Mouse (Mus musculus): ENCODE measurements at regions not wholly inside any gene's neighbourhood (a gene's known extent, or its start where the extent isn't known, plus 50 kb on each side); places are given as distances from the start of the nearest gene placed in this dataset.
A peak's percentile ranks its signal among the peaks of the same experiment; 100 is the strongest.

GRCm38 (mm10) chr9:76734387-76734786, 167.5 kb upstream of the Fam83b start:
- no peak for ATAC-seq (ENCODE audit: extremely low read depth, insufficient number of reproducible peaks, low FRiP score, poor library complexity, severe bottlenecking)

- ATAC-seq (ENCODE audit: extremely low read depth, insufficient number of reproducible peaks, low FRiP score, poor library complexity, severe bottlenecking) = no peak
These were observed 166.9 kb upstream of the Fam83b start for GRCm38 (mm10) chr9:76733812-76734211.

DNA sequence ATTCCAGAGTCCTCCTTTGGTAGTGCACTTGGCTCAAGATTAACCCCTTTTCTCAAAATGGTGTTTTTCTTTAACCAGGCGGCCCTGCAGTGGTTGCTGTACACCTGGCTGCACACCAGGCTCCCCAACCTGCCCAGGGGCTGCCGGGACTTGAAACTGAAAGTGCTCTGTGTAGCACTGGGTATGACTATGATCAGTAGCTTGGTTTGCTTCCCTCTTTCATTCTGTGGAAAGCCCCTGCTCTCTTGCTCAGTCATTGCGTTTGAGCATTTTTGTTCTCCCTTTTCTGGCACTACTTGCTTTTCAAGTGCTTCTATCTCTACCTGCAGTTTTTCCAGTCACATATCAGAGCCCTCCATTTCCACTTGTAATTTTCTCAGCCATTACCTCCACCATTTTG, 156.0 kb upstream of the Fam83b start:
- ATAC-seq (ENCODE audit: extremely low read depth, insufficient number of reproducible peaks, low FRiP score, poor library complexity, severe bottlenecking) = no peak

DNA sequence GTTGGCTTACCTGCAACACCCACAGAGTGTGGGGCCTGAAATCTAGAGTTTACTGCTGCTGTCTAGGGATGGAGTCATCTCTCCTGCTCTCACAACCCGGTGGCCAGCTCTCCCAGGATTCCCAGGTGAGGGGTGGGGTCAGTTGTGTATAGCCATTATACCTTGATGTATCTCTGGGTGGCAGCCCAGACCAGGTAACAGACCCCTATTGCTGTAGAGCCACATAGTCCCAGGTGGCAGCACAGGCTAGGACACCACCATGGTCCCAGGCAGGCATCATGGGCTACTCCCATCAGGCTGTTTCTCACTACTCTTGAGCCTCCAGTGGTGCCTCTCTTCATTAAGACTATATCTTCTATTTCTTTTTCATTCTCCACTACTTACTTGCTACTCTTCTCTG, 148.9 kb upstream of the Fam83b start:
- ATAC-seq (ENCODE audit: extremely low read depth, insufficient number of reproducible peaks, low FRiP score, poor library complexity, severe bottlenecking) = no peak

GRCm38 (mm10) chr9:76706451-76706850, 139.5 kb upstream of the Fam83b start:
- ATAC-seq (ENCODE audit: extremely low read depth, insufficient number of reproducible peaks, low FRiP score, poor library complexity, severe bottlenecking) = no peak

- no peak for ATAC-seq (ENCODE audit: extremely low read depth, insufficient number of reproducible peaks, low FRiP score, poor library complexity, severe bottlenecking)
These were observed 138.9 kb upstream of the Fam83b start for GRCm38 (mm10) chr9:76705786-76706185.

- ATAC-seq (ENCODE audit: extremely low read depth, insufficient number of reproducible peaks, low FRiP score, poor library complexity, severe bottlenecking) = no peak
These were observed 128.6 kb upstream of the Fam83b start for GRCm38 (mm10) chr9:76695547-76695946.

DNA sequence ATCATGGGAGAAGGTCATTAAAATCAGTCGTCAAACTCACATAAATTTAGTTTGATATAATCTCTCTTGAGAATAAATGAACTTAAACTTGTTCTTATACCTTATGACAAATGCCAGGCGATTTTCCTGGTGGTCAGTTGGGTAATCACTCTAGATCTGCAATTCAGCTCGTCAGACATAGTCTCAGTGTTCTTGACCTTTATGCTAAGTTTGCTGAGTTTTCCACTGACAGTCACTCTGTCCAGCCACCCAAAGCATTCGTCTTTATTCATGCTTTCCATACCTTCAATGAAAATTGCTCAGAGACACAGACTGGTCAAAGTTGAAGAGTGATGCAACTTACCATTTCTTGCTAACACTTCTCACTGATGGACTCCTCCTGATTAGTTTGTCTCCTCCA, 126.1 kb upstream of the Fam83b start:
- ATAC-seq (ENCODE audit: extremely low read depth, insufficient number of reproducible peaks, low FRiP score, poor library complexity, severe bottlenecking) = no peak

DNA sequence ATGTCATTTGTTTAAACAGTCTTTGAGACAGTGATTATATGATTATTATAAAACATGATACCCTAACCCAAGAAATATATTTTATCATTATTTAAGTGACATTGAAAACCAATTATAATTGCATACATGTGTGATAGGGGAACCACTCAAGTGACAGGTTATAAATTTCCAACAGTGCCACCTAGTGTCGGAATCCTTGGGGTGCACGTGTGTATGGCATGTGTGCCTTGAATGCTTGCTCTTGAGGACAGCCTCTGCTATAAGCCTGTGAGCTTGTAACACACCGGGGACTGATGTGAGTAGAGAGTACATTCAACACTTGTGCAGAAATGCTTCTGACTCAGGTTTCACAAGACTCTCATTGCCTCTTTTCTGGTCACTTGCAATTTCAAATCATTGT, 93.9 kb upstream of the Fam83b start:
- ATAC-seq (ENCODE audit: extremely low read depth, insufficient number of reproducible peaks, low FRiP score, poor library complexity, severe bottlenecking) = peak; percentile 66; the same call in 1 of the 2 replicates

DNA sequence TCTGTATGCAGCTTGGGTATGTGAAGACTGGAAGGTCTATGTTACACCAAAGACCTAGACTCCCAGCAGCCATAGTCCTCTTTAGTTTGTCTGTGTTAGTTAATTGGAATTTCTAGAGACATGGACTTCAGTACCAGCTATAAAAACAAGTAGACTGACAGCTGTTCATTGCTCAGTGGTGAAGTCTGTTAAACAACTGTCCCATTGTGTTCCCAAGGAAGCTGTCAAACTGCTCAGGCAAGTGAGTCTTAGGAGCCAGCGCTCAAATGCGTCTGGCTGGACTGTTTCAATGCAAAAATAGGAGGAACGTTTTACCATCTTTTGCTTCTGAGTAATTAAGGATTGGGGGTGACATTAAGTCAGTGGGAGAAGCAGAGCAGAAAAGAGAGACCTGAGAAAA, 92.9 kb upstream of the Fam83b start:
- no peak for ATAC-seq (ENCODE audit: extremely low read depth, insufficient number of reproducible peaks, low FRiP score, poor library complexity, severe bottlenecking)

- no peak for ATAC-seq (ENCODE audit: extremely low read depth, insufficient number of reproducible peaks, low FRiP score, poor library complexity, severe bottlenecking)
These were observed 86.4 kb upstream of the Fam83b start for GRCm38 (mm10) chr9:76653311-76653710.

DNA sequence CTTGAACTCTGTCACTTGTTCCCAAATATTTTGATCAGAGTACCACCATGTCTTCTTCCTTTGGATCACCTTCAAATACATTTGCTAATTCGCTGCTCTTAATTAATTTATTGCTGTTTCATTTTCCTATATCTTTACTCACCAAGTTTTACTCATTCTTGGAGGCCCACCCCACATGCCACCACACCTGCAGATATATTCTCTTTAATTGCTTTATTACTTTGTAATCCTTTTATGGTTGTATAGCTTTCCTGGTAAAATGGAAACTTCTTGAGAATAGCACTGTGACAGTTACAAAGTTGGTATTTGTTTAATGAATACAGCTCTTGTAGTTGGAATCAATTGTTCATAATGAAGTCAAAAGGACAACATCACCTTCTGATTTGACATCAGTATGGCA, 82.6 kb upstream of the Fam83b start:
- ATAC-seq (ENCODE audit: extremely low read depth, insufficient number of reproducible peaks, low FRiP score, poor library complexity, severe bottlenecking) = no peak

- ATAC-seq (ENCODE audit: extremely low read depth, insufficient number of reproducible peaks, low FRiP score, poor library complexity, severe bottlenecking) = no peak
These were observed 79.5 kb upstream of the Fam83b start for GRCm38 (mm10) chr9:76646383-76646782.
